ENCODE assay signal across 14 mouse cellular contexts in the genomic region with DNA sequence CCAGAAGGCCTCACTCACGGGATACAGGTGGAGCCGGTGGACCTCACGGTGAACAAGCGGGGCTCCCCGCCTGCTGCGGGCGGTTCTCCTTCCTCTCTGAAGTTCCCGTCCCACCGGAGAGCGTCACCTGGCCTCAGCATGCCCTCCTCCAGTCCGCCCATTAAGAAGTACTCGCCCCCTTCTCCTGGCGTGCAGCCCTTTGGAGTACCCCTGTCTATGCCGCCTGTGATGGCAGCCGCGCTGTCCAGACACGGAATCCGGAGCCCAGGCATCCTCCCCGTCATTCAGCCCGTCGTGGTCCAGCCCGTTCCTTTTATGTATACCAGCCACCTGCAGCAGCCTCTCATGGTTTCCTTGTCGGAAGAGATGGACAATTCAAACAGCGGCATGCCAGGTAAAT.
"Had no signal": no experiment of that assay in that cellular context is flagged by ENCODE, and none has a peak within 500 bp of the region (broad histone marks: within the 10 kb centered on the region; RNA-seq: fewer than 3 reads in every experiment).

No protein-coding gene starts in this region.

- H3K4me2 ChIP-seq: lung, embryonic 14.5 days; midbrain, embryonic 12.5 days; neural tube, embryonic 13.5 days; stomach, embryonic 15.5 days had no signal

- DNase-seq: lung, adult 18-20 months; lung, embryonic 14.5 days; lung, postnatal 14 days; lung, postnatal 4 days; midbrain, embryonic 14.5 days; right cerebral cortex, postnatal 14 days; thymus, adult 2 months; thymus, postnatal 25 days; thymus, postnatal 4 days had no signal

- H3K9me3 ChIP-seq: midbrain, embryonic 10.5 days; midbrain, embryonic 12.5 days; neural tube, embryonic 13.5 days; stomach, embryonic 15.5 days had no signal

- H3K27ac ChIP-seq: midbrain, embryonic 10.5 days; midbrain, embryonic 12.5 days; neural tube, embryonic 13.5 days had no signal

- ATAC-seq: midbrain, embryonic 16.5 days had no signal

- H3K4me1 ChIP-seq: midbrain, embryonic 10.5 days; midbrain, embryonic 12.5 days; neural tube, embryonic 13.5 days had no signal

- H3K27me3 ChIP-seq: midbrain, embryonic 12.5 days; neural tube, embryonic 13.5 days; stomach, embryonic 15.5 days had no signal

- H3K4me3 ChIP-seq: midbrain, embryonic 10.5 days; midbrain, embryonic 12.5 days; neural tube, embryonic 13.5 days; stomach, embryonic 15.5 days had no signal

- H3K9ac ChIP-seq: lung, embryonic 14.5 days; midbrain, embryonic 12.5 days; neural tube, embryonic 13.5 days; stomach, embryonic 15.5 days had no signal
